Mouse (Mus musculus): ENCODE results near the gene Tnnc1. TPM values are rescaled to one million over a fixed set of nuclear protein-coding genes. Genes with fewer than 3 reads are reported as not detected.

The Tnnc1 gene
- not detected for total RNA-seq (2023)

GRCm38 (mm10) chr14:31208084-31208483 is at the start of gene Tnnc1:
TSS of gene Tnnc1 (plus strand) at chr14:31208312.

GRCm38 (mm10) chr14:31168425-31168824 is 39.7 kb upstream of the Tnnc1 start, which contains the start of gene Stab1:
TSS of gene Stab1 (minus strand) at chr14:31168641.

GRCm38 (mm10) chr14:31216846-31217245 is 8.7 kb downstream of the Tnnc1 start, which contains the start of gene Nisch:
TSS of gene Nisch (minus strand) at chr14:31216946.

GRCm38 (mm10) chr14:31217666-31218065 is 9.6 kb downstream of the Tnnc1 start, which contains the start of gene Sema3g:
TSS of gene Sema3g (plus strand) at chr14:31217860.

GRCm38 (mm10) chr14:31251084-31251604 is 43.0 kb downstream of the Tnnc1 start, which contains the start of the genes Phf7 and Bap1:
TSS of gene Phf7 (minus strand) at chr14:31251317.
TSS of gene Bap1 (plus strand) at chr14:31251450.

Other genes starting within 250 kb of the Tnnc1 start
- 6.5 TPM for gene Glt8d1, start 206.9 kb upstream of the Tnnc1 start, total RNA-seq (2023)
- gene Spcs1, start 206.6 kb upstream of the Tnnc1 start, total RNA-seq (2023) = 73.7 TPM
- gene Pbrm1, start 189.2 kb upstream of the Tnnc1 start, total RNA-seq (2023) = 80.7 TPM
- gene Gnl3, start 189.2 kb upstream of the Tnnc1 start, total RNA-seq (2023) = 282 TPM
- 28.1 TPM for gene Smim4, start 79.4 kb upstream of the Tnnc1 start, total RNA-seq (2023)
- gene Nt5dc2, start 77.3 kb upstream of the Tnnc1 start, total RNA-seq (2023) = 0.50 TPM
- 2.1 TPM for gene Stab1, start 39.7 kb upstream of the Tnnc1 start, total RNA-seq (2023)
- 414 TPM for gene Nisch, start 8.6 kb downstream of the Tnnc1 start, total RNA-seq (2023)
- not detected for gene Sema3g, start 9.5 kb downstream of the Tnnc1 start, total RNA-seq (2023)
- 12.0 TPM for gene Phf7, start 43.0 kb downstream of the Tnnc1 start, total RNA-seq (2023)
- gene Bap1, start 43.1 kb downstream of the Tnnc1 start, total RNA-seq (2023) = 98.1 TPM
- 0.06 TPM for gene Dnah1, start 115.6 kb downstream of the Tnnc1 start, total RNA-seq (2023)
- gene Capn7, start 128.3 kb downstream of the Tnnc1 start, total RNA-seq (2023) = 54.1 TPM
- 74.8 TPM for gene Sh3bp5, start 227.8 kb downstream of the Tnnc1 start, total RNA-seq (2023)

Data from CD4-positive naive resting alpha-beta T cell, adult 76 days (primary cell).